Mouse (Mus musculus) liver, adult 2 months (tissue): Measurements from ENCODE around the gene Pdgfb.

ENCODE experiments used
- CTCF ChIP-seq: fragments of 200-500 bp; IDR thresholded peaks from 2 replicates; pipeline ENCODE4 v1.5.1; 2011; ENCODE audit warnings: low read depth, low read length, control low read depth
- POLR2A ChIP-seq: fragments of 200-500 bp; IDR thresholded peaks from 2 replicates; pipeline ENCODE4 v1.6.1; 2011; ENCODE audit warnings: low read length, control low read depth; ENCODE audit not compliant: insufficient read depth; ENCODE audit errors: extremely low read depth

DNA sequence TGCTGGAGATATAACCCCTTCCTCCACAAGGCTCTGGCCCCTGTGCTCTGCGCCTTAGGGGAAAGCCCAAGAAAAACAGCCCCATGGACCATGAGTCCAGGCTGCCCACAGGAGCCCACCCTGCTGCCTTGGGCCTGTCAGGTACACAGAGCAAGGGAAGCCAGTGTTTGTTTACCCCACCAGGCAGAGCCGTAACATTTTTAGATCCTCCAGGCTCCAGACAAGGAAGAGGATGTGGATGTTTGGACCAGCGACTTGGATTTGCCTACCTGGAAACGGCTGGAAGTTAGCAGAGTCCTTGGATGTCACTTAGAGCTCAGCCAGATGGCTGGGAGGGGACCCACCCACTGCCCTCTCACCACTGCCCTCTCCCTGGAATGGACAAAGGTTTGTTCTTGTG, 4.8 kb upstream of the Pdgfb start:
- TF ChIP-seq POLR2A (no peak), CTCF (no peak)
